Mouse (Mus musculus) liver, embryonic 18 days (tissue): ENCODE results near the gene Olfr1263. TPM values are rescaled to one million over a fixed set of nuclear protein-coding genes. Genes with fewer than 3 reads are reported as not detected.

Experiments used
- polyA plus RNA-seq: library from polyadenylated mRNA; depleted of rRNA; stranded (reverse); fragments of >200 nt; gene quantifications from 2 replicates; pipeline ENCODE4 v1.2.3, GENCODE M21; 2012; rRNA removed

Olfr1263 gene
- polyA plus RNA-seq = not detected in 2 replicates

DNA sequence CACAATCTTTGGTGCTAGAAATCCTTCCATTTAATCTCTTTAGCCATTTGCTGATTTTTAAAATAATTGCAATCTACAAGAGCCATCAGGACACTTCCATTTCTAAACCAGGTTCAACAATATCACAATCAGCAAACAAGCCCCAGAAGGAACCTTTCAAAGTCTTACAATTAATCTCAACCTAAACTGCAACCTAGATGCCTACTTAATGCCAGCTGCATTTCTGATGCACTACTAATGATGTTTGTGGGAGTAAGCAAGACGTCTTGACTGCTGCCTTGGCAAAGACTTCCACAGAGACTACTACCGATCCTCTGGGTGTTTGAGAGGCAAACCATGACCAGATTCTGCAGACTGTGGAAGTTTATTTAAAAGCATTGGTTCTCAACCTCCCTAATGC, at the start of gene Olfr1263:
Gene Olfr1263 (plus strand): TSS at position 301 of the 400 bp plus-strand sequence.

GRCm38 (mm10) chr2:89974184-89974583, 37.7 kb upstream of the Olfr1263 start, which contains the start of gene Olfr1260:
Olfr1260 (plus strand) TSS chr2:89974340.

DNA sequence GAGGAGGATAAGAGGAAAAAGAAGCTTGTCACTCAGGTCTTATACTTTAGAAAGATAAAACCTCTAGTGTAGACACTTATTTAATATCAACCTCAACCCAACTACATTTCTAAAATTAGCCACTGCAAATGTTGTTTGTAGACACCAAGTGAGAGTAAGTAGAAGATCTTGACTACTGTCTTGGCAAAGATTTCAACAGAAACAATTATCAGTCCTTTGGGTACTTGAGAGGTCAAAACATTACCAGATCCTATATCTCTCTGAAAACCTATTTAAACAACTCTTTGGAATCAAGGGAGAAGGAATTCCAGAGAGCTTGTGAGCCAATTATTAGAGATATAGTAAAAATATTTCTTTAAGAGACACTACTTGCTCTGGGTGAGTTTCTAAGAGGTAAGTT, 21.0 kb upstream of the Olfr1263 start, which contains the start of gene Olfr1261:
Gene Olfr1261 (plus strand): TSS at position 301 of the 400 bp plus-strand sequence.

DNA sequence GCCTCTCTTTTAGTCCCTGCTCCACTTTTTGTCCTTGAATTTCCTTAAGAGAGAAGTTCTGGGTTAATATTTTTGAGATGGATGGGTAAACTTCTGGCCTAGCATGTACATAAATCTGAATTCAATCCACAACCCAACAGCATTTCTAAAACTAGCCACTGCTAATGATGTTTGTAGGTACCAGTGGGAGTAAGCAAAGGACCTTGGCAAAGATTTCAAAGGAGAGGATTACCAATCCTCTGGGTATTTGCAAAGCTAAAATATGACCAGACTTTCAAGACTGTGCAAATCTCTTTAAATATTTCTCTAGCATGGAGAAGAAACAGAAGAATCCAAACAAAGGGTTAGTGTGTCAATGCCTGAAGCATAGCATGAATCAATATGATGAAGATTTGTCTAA, 12.1 kb upstream of the Olfr1263 start, which contains the start of gene Olfr1262:
Gene Olfr1262 (plus strand): TSS at position 301 of the 400 bp plus-strand sequence.

GRCm38 (mm10) chr2:90025477-90025876, 13.5 kb downstream of the Olfr1263 start, which contains the start of gene Olfr1264:
Olfr1264 (minus strand) TSS chr2:90025577.

GRCm38 (mm10) chr2:90035037-90035436, 23.1 kb downstream of the Olfr1263 start, which contains the start of gene Olfr1265:
Olfr1265 (plus strand) TSS chr2:90035337.

GRCm38 (mm10) chr2:90063494-90063893, 51.6 kb downstream of the Olfr1263 start, which contains the start of gene Olfr140:
Olfr140 (minus strand) TSS chr2:90063594.

Other genes starting within 250 kb of the Olfr1263 start
- not detected in 2 replicates for gene Olfr1254, start 218.5 kb upstream of the Olfr1263 start, polyA plus RNA-seq
- not detected in 2 replicates for gene Olfr1255, start 200.1 kb upstream of the Olfr1263 start, polyA plus RNA-seq
- gene Olfr1256, start 170.6 kb upstream of the Olfr1263 start, polyA plus RNA-seq = not detected in 2 replicates
- gene Olfr48, start 163.9 kb upstream of the Olfr1263 start, polyA plus RNA-seq = not detected in 2 replicates
- gene Olfr1257, start 133.7 kb upstream of the Olfr1263 start, polyA plus RNA-seq = not detected in 2 replicates
- not detected in 2 replicates for gene Olfr1258, start 84.8 kb upstream of the Olfr1263 start, polyA plus RNA-seq
- gene Olfr1259, start 63.5 kb upstream of the Olfr1263 start, polyA plus RNA-seq = not detected in 2 replicates
- gene Olfr1260, start 37.8 kb upstream of the Olfr1263 start, polyA plus RNA-seq = not detected in 2 replicates
- gene Olfr1261, start 20.9 kb upstream of the Olfr1263 start, polyA plus RNA-seq = not detected in 2 replicates
- gene Olfr1262, start 12.0 kb upstream of the Olfr1263 start, polyA plus RNA-seq = not detected in 2 replicates
- not detected in 2 replicates for gene Olfr1264, start 13.4 kb downstream of the Olfr1263 start, polyA plus RNA-seq
- gene Olfr1265, start 23.2 kb downstream of the Olfr1263 start, polyA plus RNA-seq = not detected in 2 replicates
- gene Olfr140, start 51.5 kb downstream of the Olfr1263 start, polyA plus RNA-seq = not detected in 2 replicates
- gene Olfr1269, start 109.3 kb downstream of the Olfr1263 start, polyA plus RNA-seq = not detected in 2 replicates
- not detected in 2 replicates for gene Olfr32, start 130.2 kb downstream of the Olfr1263 start, polyA plus RNA-seq
- gene Olfr1270, start 141.0 kb downstream of the Olfr1263 start, polyA plus RNA-seq = not detected in 2 replicates
- gene Olfr1506, start 212.4 kb downstream of the Olfr1263 start, polyA plus RNA-seq = not detected in 2 replicates
- gene Olfr142, start 245.5 kb downstream of the Olfr1263 start, polyA plus RNA-seq = not detected in 2 replicates